Mouse (Mus musculus) MEL (cell line): Measurements from ENCODE around the gene Edf1.

Source experiments
- BHLHE40 ChIP-seq: IDR thresholded peaks from 2 replicates; pipeline ENCODE4 v1.6.1; 2012; ENCODE audit warnings: low read depth, mild to moderate bottlenecking, inconsistent platforms, low read length, improper control_type of control experiment, borderline replicate concordance
- CTCF ChIP-seq, 3 experiments: IDR thresholded peaks in 2 of 3; conservative IDR thresholded peaks in 1 of 3; 2 replicates each; pipeline ENCODE4 v1.5.1; 2011 to 2012; ENCODE audit warnings: low read length in 3 of 3, low read depth in 2 of 3, mild to moderate bottlenecking in 2 of 3, improper control_type of control experiment in 1 of 3, inconsistent platforms in 1 of 3, mixed read lengths in 1 of 3, moderate library complexity in 1 of 3; ENCODE audit not compliant: control insufficient read depth in 1 of 3, insufficient read depth in 1 of 3, poor library complexity in 1 of 3, severe bottlenecking in 1 of 3
- E2F4 ChIP-seq: IDR thresholded peaks from 2 replicates; pipeline ENCODE4 v1.6.1; 2011; ENCODE audit warnings: low read depth, low read length, improper control_type of control experiment, borderline replicate concordance
- NELFE ChIP-seq: IDR thresholded peaks from 2 replicates; pipeline ENCODE4 v1.6.1; 2011; ENCODE audit warnings: low read depth, low read length, improper control_type of control experiment
- POLR2A ChIP-seq, 2 experiments: IDR thresholded peaks; 2 replicates each; pipeline ENCODE4 v1.6.1; 2011 to 2012; ENCODE audit warnings: low read length in 2 of 2, mild to moderate bottlenecking in 2 of 2, control low read depth in 1 of 2, improper control_type of control experiment in 1 of 2, low read depth in 1 of 2, moderate library complexity in 1 of 2; ENCODE audit not compliant: control insufficient read depth in 1 of 2, insufficient read depth in 1 of 2, poor library complexity in 1 of 2
- SMC3 ChIP-seq: IDR thresholded peaks from 2 replicates; pipeline ENCODE4 v1.6.1; 2011; ENCODE audit warnings: low read depth, low read length, improper control_type of control experiment
- TCF12 ChIP-seq: IDR thresholded peaks from 2 replicates; pipeline ENCODE4 v1.6.1; 2014; ENCODE audit warnings: low read depth, mild to moderate bottlenecking, inconsistent platforms, low read length, improper control_type of control experiment, moderate library complexity
- ZKSCAN1 ChIP-seq: IDR thresholded peaks from 2 replicates; pipeline ENCODE4 v1.6.1; 2012; ENCODE audit warnings: low read depth, mild to moderate bottlenecking, inconsistent platforms, low read length, improper control_type of control experiment, moderate library complexity

DNA sequence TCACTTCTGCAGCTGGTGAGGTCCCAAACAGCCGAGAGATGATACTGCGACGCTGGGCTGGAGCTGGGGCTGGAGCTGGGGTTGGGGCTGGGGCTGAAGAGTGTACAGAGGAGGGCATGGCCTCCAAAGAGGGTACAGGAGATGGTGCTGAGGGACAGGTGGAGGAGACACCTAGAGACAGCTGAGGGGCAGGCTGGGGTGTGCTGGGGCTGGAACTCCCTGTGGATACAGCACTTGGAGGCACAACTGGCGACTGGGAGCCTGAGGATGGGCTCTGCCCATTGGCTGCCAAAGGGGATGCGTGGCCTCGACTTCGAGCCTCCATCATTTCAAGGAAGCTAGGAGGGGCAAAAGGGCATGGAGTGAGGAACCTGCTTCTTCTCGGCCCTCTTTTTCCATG, 29.6 kb downstream of the Edf1 start:
- no peak for TF ChIP-seq NELFE
- TF ChIP-seq CTCF (IDR thresholded peaks at IDR 0.05 in 2 of 3, conservative IDR thresholded peaks at IDR 0.05 in 1 of 3; ENCODE audit: control insufficient read depth in 1 of 3, insufficient read depth in 1 of 3, low read depth in 2 of 3, low read length in 3 of 3, poor library complexity in 1 of 3, severe bottlenecking in 1 of 3) = no peak
- no peak for TF ChIP-seq SMC3
- no peak for TF ChIP-seq E2F4
- TF ChIP-seq ZKSCAN1 = no peak
- no peak for TF ChIP-seq BHLHE40
- TF ChIP-seq TCF12 = no peak
- no peak for TF ChIP-seq POLR2A (IDR thresholded peaks at IDR 0.05; ENCODE audit: control insufficient read depth in 1 of 2, insufficient read depth in 1 of 2, low read depth in 1 of 2, low read length in 2 of 2, poor library complexity in 1 of 2)
